Mouse (Mus musculus): ENCODE data around the gene Gm364. TPM values are rescaled to one million over a fixed set of nuclear protein-coding genes. Genes with fewer than 3 reads are reported as not detected.

The Gm364 gene
- total RNA-seq (2012; rRNA removed): 6.2 and 7.9 TPM in 2 replicates

GRCm38 (mm10) chrX:57408769-57409168 is at the start of gene Gm364:
Gm364 (plus strand) TSS chrX:57409154.
- in situ Hi-C loops (cut with MboI; ENCODE audit: low sequenced_read_pairs in 2 of 2, unreplicated experiment in 2 of 2): no loop called here
- TF ChIP-seq MAFK (IDR thresholded peaks at IDR 0.05; ENCODE audit: insufficient read depth, low read depth, low read length) (no peak), CHD2 (IDR thresholded peaks at IDR 0.05; ENCODE audit: low read depth, low read length) (no peak), ZC3H11A (IDR thresholded peaks at IDR 0.05; ENCODE audit: borderline replicate concordance, low read depth, low read length) (no peak), ZNF384 (IDR thresholded peaks at IDR 0.05; ENCODE audit: low read depth, low read length) (no peak), HCFC1 (IDR thresholded peaks at IDR 0.05; ENCODE audit: borderline replicate concordance, insufficient read depth, low read length) (no peak)
- no peaks in the 10 kb centered on the region for H3K36me3 ChIP-seq (ENCODE audit: control insufficient read depth, insufficient read depth, low read length, poor library complexity, severe bottlenecking)

DNA sequence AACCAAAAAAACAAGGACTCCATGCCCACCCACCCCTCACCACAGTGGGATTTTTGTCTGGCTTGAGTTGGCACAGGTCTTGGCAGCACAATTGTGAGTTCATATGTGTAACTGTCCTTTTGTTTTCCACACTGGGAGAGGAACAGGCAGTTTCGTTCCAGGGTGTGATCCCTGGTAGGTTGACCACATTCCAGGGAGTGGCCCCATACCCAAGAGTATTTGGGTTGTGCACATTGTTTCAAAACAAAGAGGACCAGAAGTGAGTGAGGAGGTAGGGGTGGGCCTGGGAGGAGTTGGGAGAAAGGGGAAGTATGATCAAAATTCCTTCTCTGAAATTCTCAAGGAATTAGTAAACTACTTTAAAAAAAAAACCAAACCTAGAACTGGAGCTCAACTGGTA is 49.6 kb upstream of the Gm364 start:
- no peak overlapping the region for H3K9ac ChIP-seq (ENCODE audit: insufficient read depth, low read depth, low read length, poor library complexity, severe bottlenecking)
- in situ Hi-C loops (cut with MboI; ENCODE audit: low sequenced_read_pairs in 2 of 2, unreplicated experiment in 2 of 2): no loop called here
- peaks cover 0 to 5% of the 10 kb centered on the region in 2 experiments; a peak in 1 of 4 replicates for H3K4me1 ChIP-seq (ENCODE audit: control insufficient read depth in 2 of 2, insufficient read depth in 2 of 2, low read length in 2 of 2, poor library complexity in 1 of 2)
- H3K9me3 ChIP-seq (ENCODE audit: control insufficient read depth, insufficient read depth, low read depth, low read length): no peaks in the 10 kb centered on the region
- no peaks in the 10 kb centered on the region for H3K36me3 ChIP-seq (ENCODE audit: control insufficient read depth, insufficient read depth, low read length, poor library complexity, severe bottlenecking)
- DNase-seq (ENCODE audit: low read depth, low spot score): peak; percentile 16
- TF ChIP-seq HCFC1 (IDR thresholded peaks at IDR 0.05; ENCODE audit: borderline replicate concordance, insufficient read depth, low read length): no peak
- 0 out of 2 replicates have a peak, but pooled peaks have one; percentile 5 for TF ChIP-seq ZNF384 (IDR thresholded peaks at IDR 0.05; ENCODE audit: low read depth, low read length)
- peak overlapping the region; percentile 47; the same call in 1 of the 2 replicates for H3K27ac ChIP-seq (ENCODE audit: insufficient read depth, low read depth, low read length, poor library complexity, severe bottlenecking)
- H3K4me3 ChIP-seq (ENCODE audit: insufficient read depth in 1 of 2, low read depth in 1 of 2, low read length in 2 of 2, poor library complexity in 1 of 2, severe bottlenecking in 1 of 2): no peak overlapping the region

More at GRCm38 (mm10) chrX:57408769-57409168, at the start of gene Gm364:
- no peak within 1 kb of the TSS for H3K9ac ChIP-seq (ENCODE audit: insufficient read depth, low read depth, low read length, poor library complexity, severe bottlenecking)
- DNase-seq (ENCODE audit: low read depth, low spot score): no peak
- 0 out of 4 replicates have a peak within 1 kb of the TSS, but pooled peaks of 1 of the 2 experiments have one; percentile 17 for H3K4me3 ChIP-seq (ENCODE audit: insufficient read depth in 1 of 2, low read depth in 1 of 2, low read length in 2 of 2, poor library complexity in 1 of 2, severe bottlenecking in 1 of 2)
- no peaks in the 10 kb centered on the region for H3K9me3 ChIP-seq (ENCODE audit: control insufficient read depth, insufficient read depth, low read depth, low read length)
- no peak within 1 kb of the TSS for H3K27ac ChIP-seq (ENCODE audit: insufficient read depth, low read depth, low read length, poor library complexity, severe bottlenecking)
- no peaks in the 10 kb centered on the region for H3K4me1 ChIP-seq (ENCODE audit: control insufficient read depth in 2 of 2, insufficient read depth in 2 of 2, low read length in 2 of 2, poor library complexity in 1 of 2)

DNA sequence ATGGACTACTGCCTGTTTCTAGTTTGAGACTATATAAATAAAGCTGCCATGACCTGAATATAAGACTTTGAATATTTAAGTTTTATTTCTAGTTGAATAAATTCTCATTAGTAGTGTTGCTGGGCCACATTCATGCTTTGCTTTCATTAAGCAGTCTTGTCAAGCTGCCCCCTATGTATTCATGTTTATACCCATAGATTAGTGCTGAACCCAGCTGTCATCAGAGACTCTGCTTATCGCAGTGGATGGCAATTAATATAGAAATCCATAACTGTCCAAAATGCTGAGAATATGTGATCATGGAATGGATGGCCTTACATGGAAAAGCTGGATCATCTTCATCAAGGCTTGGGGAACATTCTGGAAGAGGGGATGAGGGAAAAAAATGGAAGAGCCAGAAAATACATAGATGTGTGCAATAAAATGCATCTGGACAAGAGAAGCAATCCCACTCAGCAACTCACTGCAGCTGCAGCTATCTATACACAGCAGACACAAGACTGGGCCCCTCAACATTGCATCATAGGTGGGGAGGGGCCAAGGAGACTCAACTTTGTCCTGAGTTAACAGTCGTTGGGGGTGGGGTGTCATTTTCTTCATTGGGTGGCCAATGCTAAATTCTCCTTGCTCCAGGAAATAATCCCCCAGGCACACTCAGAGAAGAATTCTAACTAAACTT is 43.9 kb upstream of the Gm364 start:
- TF ChIP-seq MAFK (IDR thresholded peaks at IDR 0.05; ENCODE audit: insufficient read depth, low read depth, low read length) (no peak), HCFC1 (IDR thresholded peaks at IDR 0.05; ENCODE audit: borderline replicate concordance, insufficient read depth, low read length) (no peak), CHD2 (IDR thresholded peaks at IDR 0.05; ENCODE audit: low read depth, low read length) (no peak), ZNF384 (IDR thresholded peaks at IDR 0.05; ENCODE audit: low read depth, low read length) (no peak), ZC3H11A (IDR thresholded peaks at IDR 0.05; ENCODE audit: borderline replicate concordance, low read depth, low read length) (no peak)
- H3K9me3 ChIP-seq (ENCODE audit: control insufficient read depth, insufficient read depth, low read depth, low read length): no peaks in the 10 kb centered on the region
- peaks cover 0 to 2% of the 10 kb centered on the region in 2 experiments; a peak in 1 of 4 replicates for H3K4me1 ChIP-seq (ENCODE audit: control insufficient read depth in 2 of 2, insufficient read depth in 2 of 2, low read length in 2 of 2, poor library complexity in 1 of 2)
- no peaks in the 10 kb centered on the region for H3K36me3 ChIP-seq (ENCODE audit: control insufficient read depth, insufficient read depth, low read length, poor library complexity, severe bottlenecking)
- H3K4me3 ChIP-seq (ENCODE audit: insufficient read depth in 1 of 2, low read depth in 1 of 2, low read length in 2 of 2, poor library complexity in 1 of 2, severe bottlenecking in 1 of 2): no peak overlapping the region
- no peak overlapping the region for H3K27ac ChIP-seq (ENCODE audit: insufficient read depth, low read depth, low read length, poor library complexity, severe bottlenecking)
- in situ Hi-C loops (cut with MboI; ENCODE audit: low sequenced_read_pairs in 2 of 2, unreplicated experiment in 2 of 2): no loop called here
- DNase-seq (ENCODE audit: low read depth, low spot score): no peak
- H3K9ac ChIP-seq (ENCODE audit: insufficient read depth, low read depth, low read length, poor library complexity, severe bottlenecking): no peak overlapping the region

DNA sequence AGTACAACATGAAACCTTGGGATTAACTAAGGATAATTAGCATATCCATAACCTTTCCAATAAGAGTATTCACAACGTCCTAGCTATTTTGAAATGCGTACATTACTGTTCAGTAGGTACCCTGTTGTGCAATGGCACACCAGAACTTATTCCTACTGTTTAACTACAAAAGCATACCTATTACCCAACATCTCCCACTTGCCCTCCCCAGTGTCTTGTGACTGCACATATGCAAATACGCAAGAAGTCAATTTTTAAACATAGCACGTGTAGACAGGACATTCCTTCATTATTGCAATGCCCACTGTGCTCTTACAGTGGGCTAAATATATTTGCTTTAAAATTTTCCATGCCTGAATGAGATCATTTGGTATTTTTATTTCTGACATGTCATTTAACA is 36.0 kb upstream of the Gm364 start:
- Histone ChIP-seq H3K9ac (ENCODE audit: insufficient read depth, low read depth, low read length, poor library complexity, severe bottlenecking) (no peak overlapping the region), H3K36me3 (ENCODE audit: control insufficient read depth, insufficient read depth, low read length, poor library complexity, severe bottlenecking) (no peaks in the 10 kb centered on the region), H3K4me3 (ENCODE audit: insufficient read depth in 1 of 2, low read depth in 1 of 2, low read length in 2 of 2, poor library complexity in 1 of 2, severe bottlenecking in 1 of 2) (no peak overlapping the region), H3K9me3 (ENCODE audit: control insufficient read depth, insufficient read depth, low read depth, low read length) (no peaks in the 10 kb centered on the region), H3K4me1 (ENCODE audit: control insufficient read depth in 2 of 2, insufficient read depth in 2 of 2, low read length in 2 of 2, poor library complexity in 1 of 2) (no peaks in the 10 kb centered on the region), H3K27ac (ENCODE audit: insufficient read depth, low read depth, low read length, poor library complexity, severe bottlenecking) (no peak overlapping the region)
- no peak for DNase-seq (ENCODE audit: low read depth, low spot score)
- TF ChIP-seq ZNF384 (IDR thresholded peaks at IDR 0.05; ENCODE audit: low read depth, low read length) (no peak), ZC3H11A (IDR thresholded peaks at IDR 0.05; ENCODE audit: borderline replicate concordance, low read depth, low read length) (no peak), HCFC1 (IDR thresholded peaks at IDR 0.05; ENCODE audit: borderline replicate concordance, insufficient read depth, low read length) (no peak), MAFK (IDR thresholded peaks at IDR 0.05; ENCODE audit: insufficient read depth, low read depth, low read length) (no peak), CHD2 (IDR thresholded peaks at IDR 0.05; ENCODE audit: low read depth, low read length) (no peak)
- in situ Hi-C loops (cut with MboI; ENCODE audit: low sequenced_read_pairs in 2 of 2, unreplicated experiment in 2 of 2): no loop called here
